Mouse (Mus musculus) embryo, embryonic 10.5 days (tissue): ENCODE results near the gene Prdm16.

Source experiments
- DNase-seq: peaks from one replicate; pipeline ENCODE4 v3.0.0-alpha.2; 2015; ENCODE audit warnings: low spot score

Gene Prdm16

GRCm38 (mm10) chr4:154512518-154513090 is 124.1 kb downstream of the Prdm16 start:
- DNase-seq, result no peak

GRCm38 (mm10) chr4:154511767-154512166 is 124.9 kb downstream of the Prdm16 start:
- DNase-seq, result no peak

DNA sequence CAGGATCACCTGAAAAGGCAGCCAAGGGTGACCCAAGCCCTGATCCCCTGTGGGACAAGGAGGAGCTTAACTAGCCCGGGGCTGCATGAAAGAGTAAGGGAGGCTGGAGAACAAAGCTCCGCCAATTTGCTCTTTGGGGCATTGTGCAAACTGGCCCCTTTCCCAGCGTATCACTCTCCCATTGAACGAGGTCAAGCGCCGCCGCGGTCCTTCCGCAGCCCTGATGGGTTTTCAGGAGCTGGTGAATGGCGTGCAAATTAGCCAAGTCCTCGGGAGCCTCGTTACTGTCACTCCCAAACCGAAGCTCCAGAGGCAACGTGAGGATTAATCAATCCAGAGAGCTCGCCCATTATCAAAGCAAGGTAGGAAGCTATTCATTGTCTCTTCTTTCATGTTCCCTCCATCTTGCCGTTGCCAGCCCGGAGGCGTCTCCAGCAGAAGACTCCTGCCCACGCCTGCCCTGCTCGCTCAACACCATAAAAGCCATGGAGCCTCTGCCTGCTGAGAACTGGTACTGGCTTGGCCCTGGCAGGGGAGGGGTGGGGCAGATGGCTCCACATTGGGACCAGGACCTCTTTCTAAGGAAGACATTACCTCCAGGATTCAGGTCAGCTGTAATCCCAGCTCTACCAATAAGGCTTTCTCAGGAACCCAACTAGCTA is 129.8 kb downstream of the Prdm16 start:
- DNase-seq, result peak; percentile 72

GRCm38 (mm10) chr4:154505313-154505712 is 131.4 kb downstream of the Prdm16 start:
- no peak for DNase-seq

- peak; percentile 71 for DNase-seq
Measured at GRCm38 (mm10) chr4:154503260-154503829, 133.3 kb downstream of the Prdm16 start.

- no peak for DNase-seq
Measured at GRCm38 (mm10) chr4:154502403-154503000, 134.2 kb downstream of the Prdm16 start.

GRCm38 (mm10) chr4:154500695-154501094 is 136.0 kb downstream of the Prdm16 start:
- DNase-seq, result no peak

DNA sequence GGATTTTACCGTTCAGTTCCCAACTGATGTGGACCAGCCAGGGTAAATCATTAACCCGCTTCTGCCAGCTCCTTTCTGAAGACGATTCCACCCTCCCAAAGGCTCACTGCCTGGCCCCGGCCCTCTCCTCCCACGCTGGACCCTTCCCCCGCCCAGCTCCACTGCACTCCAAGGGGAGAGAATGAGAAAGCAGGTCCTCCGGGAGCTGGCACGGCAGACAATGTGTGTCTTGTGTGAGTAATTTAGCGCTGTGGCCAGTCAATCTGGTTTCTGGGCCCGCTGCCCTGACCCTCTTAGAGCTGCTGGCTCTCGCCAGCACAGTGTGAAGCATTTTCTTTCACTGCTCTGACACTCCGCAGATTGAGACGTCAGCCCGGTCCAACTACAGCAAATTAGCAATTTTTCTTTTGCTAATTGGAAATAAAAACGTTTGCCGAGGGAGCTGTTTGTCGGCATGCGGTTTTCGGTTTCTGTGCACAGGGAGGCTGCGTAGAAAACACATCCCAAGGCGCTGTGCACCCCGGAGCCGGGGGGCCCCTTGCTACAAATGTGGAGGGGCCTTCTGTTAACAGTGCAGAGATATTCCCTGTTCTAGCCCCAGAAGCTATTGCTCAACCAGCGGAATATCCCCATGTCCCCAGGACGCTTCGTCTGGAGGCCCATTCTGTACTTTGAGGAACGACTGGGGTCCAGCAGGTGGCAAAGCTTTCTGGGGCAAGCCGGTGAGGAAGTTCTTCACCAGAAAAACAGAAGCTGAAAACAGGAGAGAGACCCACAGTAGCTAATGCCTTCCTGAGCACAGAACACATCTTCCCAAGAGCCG is 136.8 kb downstream of the Prdm16 start:
- DNase-seq, result peak; percentile 79

GRCm38 (mm10) chr4:154497423-154498175 is 139.1 kb downstream of the Prdm16 start:
- DNase-seq, result no peak

DNA sequence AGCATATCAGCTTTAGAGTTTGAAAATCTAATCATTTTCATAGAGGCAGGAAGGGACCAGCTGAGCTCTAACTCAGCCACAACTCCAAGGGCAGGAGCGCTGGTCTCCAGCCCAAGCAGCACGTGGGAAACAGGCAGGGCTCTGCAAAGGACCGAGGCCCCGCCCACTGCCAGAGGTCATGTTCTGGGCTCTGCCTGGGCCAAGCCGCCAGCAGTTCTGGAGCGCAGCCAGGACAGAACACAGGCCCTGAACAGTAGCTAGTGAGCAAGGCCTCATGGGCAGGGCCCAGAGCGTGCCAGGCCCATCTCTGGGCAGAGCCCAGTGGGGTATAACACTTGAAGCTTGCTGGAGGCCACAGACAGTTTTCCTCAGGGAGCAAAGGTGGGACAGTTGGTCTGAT is 139.7 kb downstream of the Prdm16 start:
- DNase-seq, result peak; percentile 75

DNA sequence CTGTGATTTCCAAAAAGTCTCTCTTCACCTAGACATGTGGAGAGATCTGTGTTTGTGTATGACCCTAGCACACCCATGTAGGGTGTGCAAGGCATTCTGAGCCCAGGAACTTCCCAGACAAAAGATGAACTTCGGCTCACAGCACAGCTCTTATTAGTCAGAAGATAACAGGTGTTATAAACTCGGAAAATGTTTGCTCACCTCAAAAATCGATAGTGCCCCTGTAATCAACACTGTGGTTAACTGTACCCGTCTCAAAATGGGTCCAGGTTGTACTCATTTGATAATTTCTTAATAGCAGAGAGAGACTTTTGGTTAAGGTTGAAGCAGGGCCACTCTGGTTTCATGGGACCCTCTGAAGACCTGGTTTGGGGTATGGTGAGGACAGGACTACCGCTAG is 140.2 kb downstream of the Prdm16 start:
- DNase-seq, result no peak

- DNase-seq, result no peak
Measured at GRCm38 (mm10) chr4:154493996-154494395, 142.7 kb downstream of the Prdm16 start.

DNA sequence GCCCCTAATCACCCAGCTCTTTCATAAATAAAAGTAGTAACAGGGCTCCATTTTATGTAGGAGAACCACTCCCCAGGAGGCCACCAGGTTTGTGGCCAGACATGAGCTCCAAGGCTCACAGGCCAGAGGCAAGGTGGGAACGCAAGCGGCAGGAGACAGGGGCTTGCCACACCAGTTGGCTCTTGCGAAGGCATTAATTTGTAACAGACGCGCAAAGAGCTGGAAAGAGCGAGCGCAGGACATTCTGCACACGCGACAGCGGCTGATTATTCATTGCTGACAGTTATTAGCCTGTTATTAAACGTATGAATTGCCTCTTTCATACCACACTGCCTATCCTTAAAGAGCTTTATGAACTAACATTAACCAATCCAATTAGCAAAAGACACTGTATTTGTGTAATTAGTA is 144.0 kb downstream of the Prdm16 start:
- DNase-seq, result no peak

DNA sequence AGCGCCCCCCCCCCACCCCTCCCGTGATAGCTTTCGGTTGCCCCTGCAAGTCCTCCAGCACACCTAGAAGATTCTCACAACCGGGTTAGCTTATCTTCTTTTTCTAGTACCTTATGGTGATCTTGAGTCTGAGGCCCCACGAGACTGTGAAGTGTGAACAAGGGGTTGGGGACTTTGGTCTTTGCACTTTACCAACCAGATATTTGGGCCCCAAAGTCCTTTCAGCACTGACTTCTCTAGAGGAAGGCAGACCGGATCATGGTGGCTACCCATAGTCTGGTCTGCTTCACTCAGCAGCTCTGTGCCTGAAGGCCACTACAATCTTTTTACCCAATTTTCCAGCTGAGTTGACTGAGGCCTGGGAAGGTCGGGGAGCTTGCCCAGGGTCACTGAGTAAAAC is 144.4 kb downstream of the Prdm16 start:
- no peak for DNase-seq

GRCm38 (mm10) chr4:154488031-154488430 is 148.6 kb downstream of the Prdm16 start:
- no peak for DNase-seq

DNA sequence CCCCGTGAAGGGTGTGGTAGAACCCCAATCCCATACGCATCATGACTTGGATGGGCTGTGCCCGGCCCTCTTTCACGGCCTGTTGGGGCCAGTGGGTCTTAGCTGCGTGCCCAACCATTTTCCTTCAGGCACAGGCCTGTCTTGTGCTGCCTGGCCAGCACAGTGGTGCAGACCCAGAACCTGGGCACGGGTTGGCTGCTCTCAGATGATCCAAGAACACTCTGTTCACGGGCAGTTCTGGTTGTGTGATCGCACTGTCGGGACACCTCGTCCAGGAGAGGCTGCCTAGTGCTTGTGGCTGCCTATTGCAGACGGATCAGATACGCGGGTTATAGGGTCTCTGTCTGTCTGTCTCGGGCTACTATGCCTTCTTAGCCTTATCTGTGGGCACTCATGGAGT is 154.0 kb downstream of the Prdm16 start:
- no peak for DNase-seq

- no peak for DNase-seq
Measured at GRCm38 (mm10) chr4:154481771-154482637, 154.7 kb downstream of the Prdm16 start.

- DNase-seq, result no peak
Measured at GRCm38 (mm10) chr4:154480544-154481260, 156.0 kb downstream of the Prdm16 start.

DNA sequence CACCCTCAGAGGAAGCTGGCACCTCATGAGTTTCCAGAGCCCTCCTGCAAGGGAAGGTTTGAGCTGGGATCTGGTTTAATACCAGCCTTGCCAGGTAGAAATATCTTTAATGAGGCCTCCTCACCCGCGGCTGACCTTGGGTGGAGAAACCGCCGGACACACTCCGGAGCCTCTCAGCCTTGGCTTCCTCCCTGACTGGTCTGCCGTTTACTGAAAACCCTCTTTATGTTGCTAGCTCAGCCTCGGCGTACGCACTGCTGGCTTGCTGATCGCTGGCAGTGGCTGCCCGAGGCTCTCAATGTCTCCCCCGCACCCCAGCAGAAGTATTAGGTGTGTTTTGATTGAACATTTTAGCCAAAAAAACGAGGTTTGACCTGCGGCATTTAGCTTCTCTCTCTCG is 156.5 kb downstream of the Prdm16 start:
- no peak for DNase-seq
